Mouse (Mus musculus): Measurements from ENCODE around the gene Crybg2. TPM values are rescaled to one million over a fixed set of nuclear protein-coding genes. Genes with fewer than 3 reads are reported as not detected.

The Crybg2 gene
- polyA plus RNA-seq, 1 experiment = 17.7 TPM

DNA sequence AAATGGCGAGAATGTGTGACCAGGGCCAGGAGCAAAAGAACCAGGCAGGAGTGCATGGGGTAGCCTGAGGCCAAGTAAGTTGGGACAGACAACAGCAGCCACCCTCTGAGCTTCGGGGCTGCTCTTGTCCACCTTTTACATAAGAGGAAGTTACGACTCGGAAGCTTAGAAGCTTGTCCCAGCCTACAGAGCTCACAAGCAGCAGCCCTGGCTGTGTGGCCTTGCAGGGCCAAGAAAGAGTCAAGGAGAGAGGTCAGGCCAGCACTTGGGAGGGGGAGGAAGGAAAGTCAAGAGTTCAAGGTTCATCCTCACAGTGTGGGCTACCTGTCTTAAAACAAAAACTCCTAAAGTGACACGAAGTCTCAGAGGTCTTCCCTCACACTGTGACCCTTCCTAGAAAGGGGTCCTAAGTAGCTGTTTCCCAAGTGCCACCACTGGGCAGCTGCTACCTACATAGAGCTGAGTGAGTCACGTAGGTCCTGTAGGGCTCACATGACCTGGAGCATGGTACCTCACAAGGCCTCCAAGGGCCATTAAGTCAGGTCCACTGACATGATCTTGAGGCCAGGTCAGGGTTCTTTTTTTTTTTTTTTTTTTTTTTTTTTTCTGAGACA lies 59.7 kb downstream of the Crybg2 start:
- DNase-seq (ENCODE audit: low spot score) = no peak

- DNase-seq (ENCODE audit: low spot score) = no peak
Observed at GRCm38 (mm10) chr4:134120916-134121315, 60.3 kb downstream of the Crybg2 start.

DNA sequence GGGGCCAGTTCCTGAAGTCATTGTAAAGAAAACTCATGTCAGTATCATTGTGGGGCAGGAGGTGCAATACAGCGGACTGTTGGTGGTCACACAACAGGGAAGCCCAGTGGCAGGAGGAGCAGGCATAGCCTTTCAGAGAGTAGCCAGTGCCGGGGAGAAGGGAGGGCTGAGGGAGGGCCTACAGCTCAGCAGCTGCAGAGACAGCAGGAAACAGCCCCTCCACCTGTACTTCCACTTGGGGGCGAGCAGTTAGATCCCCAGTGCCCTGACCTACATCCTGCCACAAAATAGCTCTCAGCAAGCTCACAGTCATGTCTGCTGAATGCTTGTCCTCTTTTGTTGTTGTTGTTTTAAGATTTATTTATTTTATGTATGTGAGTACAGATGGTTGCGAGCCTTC lies 61.0 kb downstream of the Crybg2 start:
- no peak for DNase-seq (ENCODE audit: low spot score)

GRCm38 (mm10) chr4:134122281-134122680 lies 61.7 kb downstream of the Crybg2 start:
- DNase-seq (ENCODE audit: low spot score) = no peak

GRCm38 (mm10) chr4:134123147-134123546 lies 62.5 kb downstream of the Crybg2 start:
- no peak for DNase-seq (ENCODE audit: low spot score)

- DNase-seq (ENCODE audit: low spot score) = no peak
Observed at GRCm38 (mm10) chr4:134123680-134124551, 63.3 kb downstream of the Crybg2 start.

DNA sequence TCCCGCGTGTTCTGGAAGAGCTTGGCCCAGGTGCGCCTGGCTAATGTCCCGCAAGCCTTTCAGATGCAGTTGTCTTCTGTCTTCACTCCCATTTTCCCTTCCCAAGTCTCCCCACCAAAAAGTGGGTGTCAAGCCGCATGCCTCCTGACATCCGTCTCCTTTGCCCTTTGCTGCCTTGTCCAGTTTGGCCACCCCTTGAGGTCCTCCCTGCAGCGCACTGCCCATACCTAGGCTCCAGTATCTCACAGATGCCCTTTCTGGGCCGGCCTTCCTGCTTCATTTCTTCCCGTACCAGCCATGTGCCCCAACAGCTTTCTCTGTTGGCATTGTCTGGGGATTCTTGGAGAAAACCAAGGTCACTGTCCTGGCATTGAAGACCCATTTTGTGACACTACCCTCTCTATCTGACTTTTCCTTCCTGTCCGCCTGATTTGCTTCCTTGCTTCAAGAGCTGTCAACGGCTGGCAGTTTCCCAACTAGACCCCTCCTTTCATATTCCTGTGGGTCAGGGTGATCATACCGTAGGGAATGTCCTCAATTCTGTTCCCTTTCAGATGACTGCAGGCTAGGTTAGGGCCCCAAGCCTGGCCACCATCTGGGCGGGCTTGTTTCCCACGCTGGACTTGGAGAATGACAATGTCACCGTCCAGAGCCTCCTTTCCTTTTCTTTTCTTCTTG lies 64.9 kb downstream of the Crybg2 start:
- peak; percentile 18 for DNase-seq (ENCODE audit: low spot score)

- DNase-seq (ENCODE audit: low spot score) = no peak
Observed at GRCm38 (mm10) chr4:134126300-134127120, 65.9 kb downstream of the Crybg2 start.

GRCm38 (mm10) chr4:134127121-134127455 lies 66.5 kb downstream of the Crybg2 start:
- no peak for DNase-seq (ENCODE audit: low spot score)

- DNase-seq (ENCODE audit: low spot score) = no peak
Observed at GRCm38 (mm10) chr4:134127793-134128192, 67.2 kb downstream of the Crybg2 start.

DNA sequence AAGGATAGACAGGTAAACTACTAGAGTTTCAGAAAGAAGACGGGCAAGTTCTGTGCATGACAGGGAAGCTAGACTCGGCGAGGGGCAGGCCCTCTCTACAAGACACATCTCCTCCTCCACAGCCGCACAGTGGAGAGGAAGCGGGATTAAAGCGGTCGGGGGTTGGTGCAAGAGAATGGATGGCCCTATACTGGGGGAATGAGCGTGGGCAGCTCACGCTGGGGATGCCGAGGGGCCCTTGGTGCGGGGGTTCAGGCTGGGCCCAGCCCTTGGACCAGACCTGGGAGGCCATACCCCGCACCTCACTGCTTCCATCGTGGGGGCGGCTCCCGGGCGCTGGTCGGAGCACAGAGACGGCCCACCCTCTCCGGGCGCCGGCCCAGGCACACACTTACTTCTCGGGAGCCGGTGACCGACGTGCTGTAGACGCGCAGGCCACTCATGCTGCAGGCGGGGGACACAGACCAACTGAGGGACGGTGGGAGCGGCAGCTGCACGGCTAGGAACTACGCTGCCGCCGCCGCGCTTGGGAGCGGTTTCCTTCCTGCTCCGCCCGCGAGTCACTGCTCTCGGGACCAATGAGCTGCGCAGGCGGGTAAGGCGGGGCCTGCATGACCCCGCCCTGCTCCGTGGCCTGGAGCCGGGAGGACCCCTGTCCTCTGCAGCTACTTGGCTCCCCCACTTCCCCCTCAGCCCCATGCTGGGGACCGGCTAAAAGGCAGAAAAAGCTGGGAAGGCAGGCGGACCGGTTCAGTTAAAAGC lies 67.8 kb downstream of the Crybg2 start, which contains the start of gene Sh3bgrl3:
Gene Sh3bgrl3, minus strand, starts transcription at position 569 of the 762 bp plus-strand sequence.
- peak; percentile 82 for DNase-seq (ENCODE audit: low spot score)

DNA sequence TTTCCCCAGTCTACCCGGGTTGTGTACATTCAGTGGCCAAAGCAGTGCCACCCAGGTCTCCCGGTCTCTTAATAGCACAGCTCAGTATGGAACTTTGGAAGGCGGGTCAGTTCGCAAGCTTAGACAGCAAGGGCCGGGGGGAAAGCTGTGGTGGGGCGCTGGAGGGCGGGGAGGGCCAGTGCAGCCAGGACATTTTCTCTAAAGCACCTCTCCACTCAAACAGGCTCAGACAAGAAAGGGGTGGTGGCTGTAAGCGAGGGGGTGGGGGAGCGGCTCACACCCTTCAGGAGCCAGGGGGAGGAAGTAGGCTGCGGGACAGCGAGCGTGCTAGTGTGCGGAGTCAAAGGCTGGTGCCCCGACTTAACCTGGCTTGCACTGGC lies 68.4 kb downstream of the Crybg2 start:
- DNase-seq (ENCODE audit: low spot score) = no peak

DNA sequence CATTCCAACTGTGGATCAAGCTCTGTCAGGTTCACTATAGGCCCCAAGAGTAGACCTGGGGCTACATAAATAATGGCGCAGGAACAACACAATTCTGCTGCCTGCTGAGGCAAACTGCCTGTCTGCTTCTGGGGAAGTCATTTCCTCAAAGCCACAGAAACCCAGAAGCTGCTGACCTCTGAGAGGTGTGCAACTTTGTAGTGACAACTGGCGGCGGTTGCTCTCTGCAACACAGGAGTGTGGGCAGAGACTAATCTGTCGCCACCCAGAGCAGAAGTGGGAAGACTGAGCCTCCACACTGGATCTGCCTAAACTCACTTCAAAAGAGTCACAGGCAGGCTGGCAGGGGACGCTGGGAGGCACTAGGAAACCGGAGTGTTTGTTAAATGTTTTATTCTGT lies 68.9 kb downstream of the Crybg2 start:
- DNase-seq (ENCODE audit: low spot score) = no peak

GRCm38 (mm10) chr4:134132117-134132516 lies 71.5 kb downstream of the Crybg2 start:
- DNase-seq (ENCODE audit: low spot score) = no peak

GRCm38 (mm10) chr4:134132519-134133095 lies 72.0 kb downstream of the Crybg2 start:
- no peak for DNase-seq (ENCODE audit: low spot score)

DNA sequence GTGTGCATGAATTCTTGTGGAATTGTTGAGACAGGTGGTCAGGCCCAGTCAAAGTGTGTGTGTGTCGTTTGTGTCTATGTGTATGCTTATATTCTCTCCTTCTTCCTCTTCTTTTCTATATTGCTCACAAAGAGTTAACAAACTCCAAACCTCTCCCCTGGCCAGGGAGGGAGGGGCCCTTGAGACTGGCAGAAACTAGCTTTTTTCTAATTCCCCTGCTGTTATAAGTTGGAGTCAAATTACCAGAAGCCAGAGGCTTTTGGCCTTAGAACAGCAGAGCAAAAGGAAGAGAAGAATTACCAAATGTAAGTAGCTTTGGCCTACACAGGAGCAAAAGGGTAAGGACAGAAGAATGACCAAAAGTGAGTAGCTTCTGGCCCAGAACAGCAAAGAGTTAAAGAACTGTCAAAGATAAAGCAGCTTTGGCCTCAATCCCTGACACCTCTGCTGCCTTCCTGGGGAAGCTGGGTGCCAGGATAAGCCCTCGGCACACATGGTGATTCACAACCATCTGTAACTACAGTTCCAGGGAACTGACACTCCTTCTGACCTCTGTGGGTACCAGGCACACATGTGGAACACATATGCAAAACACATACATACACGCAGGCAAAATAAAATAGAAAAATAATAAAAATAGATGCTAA lies 75.8 kb downstream of the Crybg2 start:
- DNase-seq (ENCODE audit: low spot score) = no peak

GRCm38 (mm10) chr4:134138857-134139256 lies 78.2 kb downstream of the Crybg2 start:
- DNase-seq (ENCODE audit: low spot score) = no peak
